Mouse (Mus musculus) CH12.LX (cell line): ENCODE results near the gene Vstm2l.

Experiments
- CHD2 ChIP-seq: IDR thresholded peaks from 2 replicates; pipeline ENCODE4 v1.6.1; 2011; ENCODE audit warnings: low read length, improper control_type of control experiment
- CTCF ChIP-seq, 2 experiments: IDR thresholded peaks in 1 of 2; conservative IDR thresholded peaks in 1 of 2; 2 replicates each; pipeline ENCODE4 v1.5.1; 2011 to 2012; ENCODE audit warnings: low read depth in 2 of 2, low read length in 2 of 2, improper control_type of control experiment in 1 of 2, inconsistent platforms in 1 of 2, mild to moderate bottlenecking in 1 of 2, moderate library complexity in 1 of 2
- E2F4 ChIP-seq: IDR thresholded peaks from 2 replicates; pipeline ENCODE4 v1.6.1; 2011; ENCODE audit warnings: low read depth, low read length, improper control_type of control experiment; ENCODE audit not compliant: insufficient replicate concordance
- EP300 ChIP-seq: IDR thresholded peaks from 2 replicates; pipeline ENCODE4 v1.6.1; 2011; ENCODE audit warnings: low read length, improper control_type of control experiment
- GABPA ChIP-seq: IDR thresholded peaks from 2 replicates; pipeline ENCODE4 v1.6.1; 2012; ENCODE audit warnings: low read depth, low read length, improper control_type of control experiment, inconsistent platforms; ENCODE audit not compliant: insufficient replicate concordance
- HCFC1 ChIP-seq: IDR thresholded peaks from 2 replicates; pipeline ENCODE4 v1.6.1; 2012; ENCODE audit warnings: low read depth, mild to moderate bottlenecking, inconsistent platforms, low read length, improper control_type of control experiment
- KAT2A ChIP-seq: IDR thresholded peaks from 2 replicates; pipeline ENCODE4 v1.6.1; 2012; ENCODE audit warnings: low read length, improper control_type of control experiment, inconsistent platforms; ENCODE audit not compliant: insufficient replicate concordance
- POLR2A ChIP-seq: IDR thresholded peaks from 2 replicates; pipeline ENCODE4 v1.6.1; 2011; ENCODE audit warnings: low read depth, mild to moderate bottlenecking, improper control_type of control experiment, low read length
- RAD21 ChIP-seq: IDR thresholded peaks from 2 replicates; pipeline ENCODE4 v1.6.1; 2011; ENCODE audit warnings: low read depth, mild to moderate bottlenecking, low read length, improper control_type of control experiment, moderate library complexity
- TBP ChIP-seq: conservative IDR thresholded peaks from 2 replicates; pipeline ENCODE4 v1.6.1; 2011; ENCODE audit warnings: low read depth, low read length, improper control_type of control experiment
- ZKSCAN1 ChIP-seq: IDR thresholded peaks from 2 replicates; pipeline ENCODE4 v1.6.1; 2012; ENCODE audit warnings: low read depth, inconsistent platforms, low read length, improper control_type of control experiment, borderline replicate concordance
- ZMIZ1 ChIP-seq: IDR thresholded peaks from 2 replicates; pipeline ENCODE4 v1.6.1; 2012; ENCODE audit warnings: low read depth, mild to moderate bottlenecking, inconsistent platforms, low read length, improper control_type of control experiment

DNA sequence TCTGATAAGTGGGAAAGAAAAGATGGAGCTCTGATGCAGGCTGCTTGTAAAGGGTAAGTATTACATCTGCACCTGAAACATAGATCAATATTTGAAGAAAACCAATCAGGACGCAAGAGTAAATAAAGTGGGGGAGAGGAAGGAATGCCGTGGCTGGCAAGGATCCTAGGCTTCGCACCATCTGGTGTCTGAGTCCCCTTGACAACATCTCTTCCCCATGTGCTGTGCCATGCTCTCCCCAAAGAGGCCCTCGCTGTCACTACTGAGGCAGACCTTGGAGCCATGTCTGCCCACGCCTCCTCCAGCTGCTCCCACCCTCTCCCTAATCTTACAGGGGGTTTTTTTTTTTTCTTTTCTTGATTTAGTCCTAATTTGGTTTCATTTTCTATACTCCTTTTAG is 39.5 kb downstream of the Vstm2l start:
- no peak for TF ChIP-seq POLR2A
- no peak for TF ChIP-seq ZKSCAN1
- TF ChIP-seq GABPA, result no peak
- no peak for TF ChIP-seq E2F4
- TF ChIP-seq TBP, result no peak
- TF ChIP-seq CTCF (conservative IDR thresholded peaks at IDR 0.05 in 1 of 2, IDR thresholded peaks at IDR 0.05 in 1 of 2; ENCODE audit: low read depth in 2 of 2, low read length in 2 of 2), result no peak
- no peak for TF ChIP-seq HCFC1
- no peak for TF ChIP-seq RAD21
- TF ChIP-seq ZMIZ1, result no peak
- TF ChIP-seq KAT2A, result no peak
- TF ChIP-seq CHD2, result no peak
- TF ChIP-seq EP300, result no peak
